Mouse (Mus musculus) CH12F3 (cell line): ENCODE measurements around the gene Sh3gl2.

Experiments
- in situ Hi-C: fragments of 300-500 bp; cut with MboI; formaldehyde crosslinking; loops from 2 replicates; pipeline ENCODE4 v1.14.3; 2020; ENCODE audit warnings: low sequenced_read_pairs

Sh3gl2 gene

GRCm38 (mm10) chr4:85300610-85301405 is 95.9 kb downstream of the Sh3gl2 start:
- in situ Hi-C loops = no loop called here

GRCm38 (mm10) chr4:85305912-85306573 is 101.1 kb downstream of the Sh3gl2 start:
- in situ Hi-C loops = no loop called here

- in situ Hi-C loops = no loop called here
Observed at GRCm38 (mm10) chr4:85319092-85319491, 114.2 kb downstream of the Sh3gl2 start.

DNA sequence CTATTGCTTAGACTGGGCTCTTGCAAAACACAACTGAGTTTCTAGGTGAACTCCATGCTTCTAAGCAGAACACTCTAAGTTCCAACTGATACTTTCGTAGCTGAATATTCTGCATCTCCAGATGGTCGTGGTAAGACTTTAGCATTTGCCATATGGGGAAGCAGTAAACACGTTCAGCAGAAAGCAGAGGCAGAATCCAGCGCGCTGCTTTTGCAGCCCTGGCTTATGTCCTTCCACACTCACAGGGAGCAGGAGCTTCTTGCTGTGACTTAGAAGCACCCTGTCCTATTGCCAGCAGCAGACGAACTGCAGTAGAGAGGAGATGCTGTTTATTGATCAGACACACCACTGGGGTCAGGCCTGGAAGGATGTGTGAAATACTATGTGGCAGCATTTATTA is 120.5 kb downstream of the Sh3gl2 start:
- in situ Hi-C loops = no loop called here

GRCm38 (mm10) chr4:85326052-85326451 is 121.1 kb downstream of the Sh3gl2 start:
- in situ Hi-C loops = no loop called here

GRCm38 (mm10) chr4:85334688-85335200 is 129.8 kb downstream of the Sh3gl2 start:
- in situ Hi-C loops = no loop called here

DNA sequence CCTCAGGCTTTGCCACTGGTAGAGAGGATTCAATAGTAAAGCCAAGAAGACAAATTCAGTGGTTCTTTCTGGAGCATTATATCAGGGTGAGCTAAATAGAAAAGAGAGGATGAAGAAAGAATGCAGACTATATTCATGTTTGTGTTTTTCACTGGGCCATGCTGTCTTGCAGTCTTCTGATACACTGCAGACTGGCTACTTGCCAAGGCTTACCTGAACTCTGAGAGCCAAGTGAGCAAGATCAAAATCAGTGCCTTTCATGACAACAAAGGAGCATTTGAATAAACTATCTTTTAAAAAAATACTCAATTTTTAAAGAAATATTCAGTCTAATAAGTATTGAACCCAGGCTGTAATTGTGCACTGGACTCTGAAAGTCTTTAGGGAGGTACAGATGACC is 131.4 kb downstream of the Sh3gl2 start:
- in situ Hi-C loops = no loop called here

DNA sequence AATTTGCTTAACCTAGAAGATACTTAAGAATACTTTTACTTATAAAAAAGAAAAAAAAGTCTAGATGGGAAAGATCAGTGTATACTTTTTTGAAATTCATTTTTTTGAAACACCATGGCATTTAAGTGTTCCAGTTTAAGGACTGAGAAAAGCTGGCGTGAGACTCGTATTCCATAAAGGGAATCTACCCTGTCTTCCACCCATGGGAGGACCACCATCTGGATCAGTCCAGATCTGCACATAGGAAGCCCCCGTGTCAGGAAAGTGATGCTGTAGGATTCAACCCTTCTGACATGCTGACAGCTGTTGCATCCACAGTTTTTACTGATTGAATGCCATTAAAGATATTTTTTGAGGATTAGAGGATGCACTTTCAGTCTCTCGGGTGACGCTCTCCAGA is 134.2 kb downstream of the Sh3gl2 start:
- in situ Hi-C loops = no loop called here

DNA sequence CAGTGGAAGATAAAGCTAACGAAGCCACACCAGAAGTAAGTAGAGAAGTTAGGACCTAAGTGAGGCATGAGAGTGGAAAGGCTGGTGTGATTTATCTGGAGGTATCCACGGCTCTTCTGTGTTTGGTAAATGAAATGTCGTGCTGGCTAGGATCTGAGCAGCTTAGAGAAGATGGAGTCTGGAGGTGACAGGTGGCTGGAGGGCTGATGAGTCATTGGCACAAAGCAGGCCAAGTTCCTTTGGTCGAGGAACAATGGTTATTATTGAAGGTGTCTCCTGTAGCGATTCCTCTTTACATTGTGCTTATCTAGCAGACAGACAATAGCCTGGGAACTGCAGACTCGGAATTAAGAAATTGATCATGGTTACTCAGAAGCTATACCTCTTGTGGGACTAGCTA is 135.8 kb downstream of the Sh3gl2 start:
- in situ Hi-C loops = no loop called here

DNA sequence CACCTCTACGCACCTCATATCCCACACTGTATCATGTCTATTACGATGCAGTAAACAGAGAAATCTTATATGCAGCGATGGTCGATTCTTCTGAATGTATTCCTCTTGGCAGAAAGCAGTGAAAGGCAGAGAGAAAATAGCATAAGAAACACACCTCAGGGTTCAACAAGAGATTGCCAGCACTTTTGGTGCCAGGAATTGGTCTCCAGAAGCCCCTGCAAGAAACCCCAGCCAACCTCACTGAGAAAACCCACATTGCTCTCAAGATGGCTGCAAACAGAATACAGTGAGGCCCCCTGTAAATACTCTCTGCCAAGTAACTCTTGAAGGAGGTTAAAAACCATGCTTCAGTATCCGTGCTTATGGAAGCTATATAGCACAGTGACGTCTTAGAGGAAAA is 141.0 kb downstream of the Sh3gl2 start:
- in situ Hi-C loops = no loop called here

DNA sequence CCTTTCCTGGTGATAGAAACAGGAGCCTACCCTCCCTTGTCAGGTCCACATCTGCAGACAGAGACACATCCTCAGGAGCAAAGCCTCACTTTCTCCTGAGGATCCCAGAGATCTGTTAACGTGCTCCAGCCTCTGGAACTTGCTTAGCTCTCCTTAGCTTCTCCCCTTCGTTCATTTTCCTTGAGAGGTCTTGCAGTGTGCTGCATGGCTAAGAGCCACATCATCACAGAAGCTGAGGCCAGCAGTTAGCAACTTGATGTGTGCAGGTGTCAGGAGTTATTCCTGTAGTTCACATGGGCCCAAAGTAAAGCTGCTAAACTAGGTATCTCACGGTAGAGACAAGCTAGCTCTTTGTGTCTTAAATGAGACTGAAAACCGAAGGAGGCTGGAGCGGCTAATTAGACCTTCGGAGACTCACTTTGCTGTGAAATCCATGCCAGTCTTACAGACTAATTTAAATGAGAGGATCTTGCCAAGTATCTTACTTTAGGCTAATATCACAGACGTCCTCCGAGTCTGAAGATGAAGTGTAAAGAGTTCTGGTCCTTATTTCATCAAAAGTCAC is 143.2 kb downstream of the Sh3gl2 start:
- in situ Hi-C loops = no loop called here

GRCm38 (mm10) chr4:85362661-85363060 is 157.7 kb downstream of the Sh3gl2 start:
- in situ Hi-C loops = no loop called here

- in situ Hi-C loops = no loop called here
Observed at GRCm38 (mm10) chr4:85363205-85363604, 158.3 kb downstream of the Sh3gl2 start.

GRCm38 (mm10) chr4:85371036-85371435 is 166.1 kb downstream of the Sh3gl2 start:
- in situ Hi-C loops = no loop called here

DNA sequence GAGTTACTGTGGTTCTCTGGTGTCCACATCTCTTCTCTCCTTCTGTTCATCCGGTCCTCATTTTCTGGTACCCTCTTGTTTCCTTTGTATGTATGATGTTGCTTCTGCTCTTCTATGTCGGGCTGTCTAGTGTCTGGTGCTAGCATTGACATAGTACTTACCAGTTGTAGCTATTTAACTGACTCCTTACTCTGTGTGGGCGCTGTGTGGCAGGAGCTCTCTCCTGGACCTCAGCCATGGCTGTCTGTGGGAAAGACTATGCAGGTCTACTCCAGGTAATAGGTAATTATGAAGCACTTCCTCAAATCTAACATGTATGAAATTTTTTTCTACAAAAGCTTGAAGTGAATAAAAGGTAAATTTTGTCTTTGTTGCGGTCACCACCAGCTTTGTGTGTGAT is 169.9 kb downstream of the Sh3gl2 start:
- in situ Hi-C loops = no loop called here

- in situ Hi-C loops = no loop called here
Observed at GRCm38 (mm10) chr4:85376187-85376586, 171.3 kb downstream of the Sh3gl2 start.

DNA sequence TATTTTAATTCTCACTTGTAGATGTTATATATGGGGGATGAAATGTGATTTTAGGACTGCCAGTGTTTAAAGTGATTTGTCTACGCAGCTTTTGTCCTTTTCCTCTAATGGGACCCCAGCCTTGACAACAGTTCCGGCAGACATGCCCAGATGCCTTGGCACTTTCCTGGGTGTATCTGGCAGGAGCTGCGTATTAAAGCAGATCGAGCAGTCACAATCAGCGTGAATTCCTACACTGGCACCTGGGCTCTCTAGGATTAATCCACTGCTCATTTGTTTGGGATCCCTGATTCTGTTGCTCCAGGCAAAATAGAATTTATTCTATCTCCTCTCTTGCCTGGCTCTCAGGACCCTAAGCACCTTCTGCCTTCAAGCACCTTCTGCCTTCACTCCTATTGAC is 171.7 kb downstream of the Sh3gl2 start:
- in situ Hi-C loops = no loop called here

GRCm38 (mm10) chr4:85385241-85385640 is 180.3 kb downstream of the Sh3gl2 start:
- in situ Hi-C loops = no loop called here

- in situ Hi-C loops = no loop called here
Observed at GRCm38 (mm10) chr4:85387676-85388075, 182.8 kb downstream of the Sh3gl2 start.

GRCm38 (mm10) chr4:85391795-85392194 is 186.9 kb downstream of the Sh3gl2 start:
- in situ Hi-C loops = no loop called here

GRCm38 (mm10) chr4:85398765-85399164 is 193.8 kb downstream of the Sh3gl2 start:
- in situ Hi-C loops = no loop called here

DNA sequence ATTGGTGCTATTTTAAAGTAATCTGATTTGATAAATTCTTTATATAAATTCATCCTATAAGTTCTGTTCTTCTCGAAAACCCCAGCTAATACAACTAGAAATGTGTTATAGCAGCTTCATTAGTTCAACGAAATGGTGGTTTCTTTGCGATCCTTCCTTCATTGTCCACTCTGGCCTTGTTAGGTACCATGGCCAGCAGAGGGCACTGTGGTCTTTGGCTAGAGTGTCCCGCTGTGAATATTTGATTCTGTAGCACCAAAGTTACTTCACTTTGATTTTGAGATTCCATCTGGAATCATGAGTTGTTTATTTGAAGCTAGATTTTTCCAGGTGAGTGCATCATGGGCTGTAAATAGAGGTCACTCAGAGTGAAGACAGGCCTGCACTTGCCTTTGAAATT is 197.9 kb downstream of the Sh3gl2 start:
- in situ Hi-C loops = no loop called here
